Mouse (Mus musculus) stomach, postnatal 0 days (tissue): ENCODE measurements around the gene Slc25a35.

Source experiments
- CTCF ChIP-seq: IDR thresholded peaks from 2 replicates; pipeline ENCODE4 v1.5.1; 2016; ENCODE audit warnings: antibody characterized with exemption, low read depth, mild to moderate bottlenecking, moderate library complexity
- EP300 ChIP-seq: optimal IDR thresholded peaks from 2 replicates; pipeline ENCODE3; 2016; ENCODE audit warnings: antibody characterized with exemption

DNA sequence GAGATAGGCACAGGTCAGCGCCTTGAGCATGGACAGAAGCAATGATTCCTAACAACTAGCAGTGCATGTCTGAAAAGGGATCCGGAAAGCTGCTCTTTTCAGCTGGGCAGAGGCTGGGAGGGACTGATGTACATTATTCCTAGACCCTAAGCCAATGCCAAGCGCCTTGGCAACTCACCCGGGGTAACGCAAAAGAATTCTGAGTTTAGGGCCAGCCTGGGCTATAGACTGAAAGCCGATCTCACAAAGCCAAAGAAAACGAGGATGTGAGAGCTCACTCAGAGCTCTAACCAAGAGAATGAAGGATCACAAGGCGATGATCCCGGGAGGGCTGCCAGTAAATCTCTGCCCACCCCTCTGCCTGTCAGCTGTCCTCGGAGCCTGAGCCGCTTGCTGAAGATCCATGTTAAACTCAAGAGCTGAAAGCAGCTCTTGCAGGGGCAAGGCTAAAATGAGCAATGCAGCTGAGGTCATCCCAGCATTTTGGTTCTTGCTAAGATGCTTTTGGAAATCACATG, 19.5 kb downstream of the Slc25a35 start:
- no peak for TF ChIP-seq CTCF
- no peak for TF ChIP-seq EP300
